Mouse (Mus musculus) stomach, postnatal 0 days (tissue): ENCODE results near the gene Hs3st3b1. TPM values are rescaled to one million over a fixed set of nuclear protein-coding genes. Genes with fewer than 3 reads are reported as not detected.
A peak's percentile ranks its signal among the peaks of the same experiment; 100 is the strongest.

Experiments used
- ATAC-seq: fragments of 200-750 bp; cut with Nextera tagmentation; 2 replicates; pipeline ENCODE4 v1.8.0; 2017; ENCODE audit not compliant: low FRiP score, low TSS enrichment
- DNase-seq: peaks from one replicate; pipeline ENCODE4 v3.0.0-alpha.2; 2016; ENCODE audit warnings: low spot score
- H3K27ac ChIP-seq: fragments of 300-500 bp; sonication (generic); replicated peaks from 2 replicates; pipeline ENCODE4 v1.5.1; 2014; ENCODE audit warnings: mild to moderate bottlenecking, control low read depth
- H3K27me3 ChIP-seq: fragments of 300-500 bp; sonication (generic); 2 replicates; pipeline ENCODE4 v1.6.1; 2014; ENCODE audit warnings: low read length; ENCODE audit not compliant: control insufficient read depth, insufficient read depth
- H3K36me3 ChIP-seq: fragments of 300-500 bp; sonication (generic); 2 replicates; pipeline ENCODE4 v1.6.1; 2014; ENCODE audit warnings: low read length, mixed read lengths; ENCODE audit not compliant: control insufficient read depth, insufficient read depth
- H3K4me1 ChIP-seq: fragments of 300-500 bp; sonication (generic); replicated peaks from 2 replicates; pipeline ENCODE4 v1.6.1; 2014; ENCODE audit warnings: antibody characterized with exemption; ENCODE audit not compliant: control insufficient read depth, insufficient read depth
- H3K4me2 ChIP-seq: fragments of 300-500 bp; sonication (generic); replicated peaks from 2 replicates; pipeline ENCODE4 v1.6.1; 2014; ENCODE audit warnings: low read depth, mild to moderate bottlenecking, control low read depth, moderate library complexity
- H3K4me3 ChIP-seq: fragments of 300-500 bp; sonication (generic); 2 replicates; pipeline ENCODE4 v1.5.1; 2014; ENCODE audit warnings: low read depth, low read length, control low read depth
- H3K9ac ChIP-seq: fragments of 300-500 bp; sonication (generic); 2 replicates; pipeline ENCODE4 v1.6.1; 2014; ENCODE audit warnings: mild to moderate bottlenecking, low read length, control low read depth, mixed read lengths
- H3K9me3 ChIP-seq: fragments of 300-500 bp; sonication (generic); 2 replicates; pipeline ENCODE4 v1.6.1; 2016; ENCODE audit warnings: low read length; ENCODE audit not compliant: control insufficient read depth
- CTCF ChIP-seq: IDR thresholded peaks from 2 replicates; pipeline ENCODE4 v1.5.1; 2016; ENCODE audit warnings: antibody characterized with exemption, low read depth, mild to moderate bottlenecking, moderate library complexity
- EP300 ChIP-seq: optimal IDR thresholded peaks from 2 replicates; pipeline ENCODE3; 2016; ENCODE audit warnings: antibody characterized with exemption
- WGBS: fragments of 180-500 bp; shearing (Covaris S2); extraction: QIAGEN DNeasy Blood & Tissue Kit; methylation state at CpG from one replicate; pipeline ENCODE4 v1.1.7; 2014; 5-methylcytosine and 5-hydroxymethylcytosine counted together
- polyA plus RNA-seq: library from polyadenylated mRNA; unstranded; fragments of >200 nt; fragmentation: Nextera tagmentation; extraction: Ambion mirVana; gene quantifications from 2 replicates; pipeline ENCODE4 v1.2.1, GENCODE M21; 2015

Gene Hs3st3b1
- polyA plus RNA-seq, 1 experiment from 2014 or later = 6.9 TPM

GRCm38 (mm10) chr11:63967641-63968387, 45.7 kb upstream of the Hs3st3b1 start:
- TF ChIP-seq EP300 = no peak
- TF ChIP-seq CTCF = no peak
- Histone ChIP-seq H3K27ac (no peak overlapping the region), H3K4me1 (no peaks in the 10 kb centered on the region; the same call in 1 of the 2 replicates), H3K36me3 (no peaks in the 10 kb centered on the region), H3K27me3 (no peaks in the 10 kb centered on the region), H3K4me2 (no peak overlapping the region), H3K9ac (no peak overlapping the region), H3K4me3 (no peak overlapping the region), H3K9me3 (no peaks in the 10 kb centered on the region)
- 65% methylated on average over 9 of the region's 9 CpGs for WGBS
- DNase-seq (no peak), ATAC-seq (no peak)

- Histone ChIP-seq H3K4me3 (no peak overlapping the region), H3K4me2 (no peak overlapping the region), H3K27me3 (no peaks in the 10 kb centered on the region), H3K36me3 (no peaks in the 10 kb centered on the region), H3K27ac (no peak overlapping the region), H3K9ac (no peak overlapping the region), H3K4me1 (no peaks in the 10 kb centered on the region; the same call in 1 of the 2 replicates), H3K9me3 (no peaks in the 10 kb centered on the region)
- DNase-seq (no peak), ATAC-seq (no peak)
- TF ChIP-seq CTCF = no peak
- WGBS = 56% methylated on average over 5 of the region's 5 CpGs
These were observed 43.3 kb upstream of the Hs3st3b1 start for GRCm38 (mm10) chr11:63965437-63965836.

GRCm38 (mm10) chr11:63957207-63957606, 35.1 kb upstream of the Hs3st3b1 start:
- peak; percentile 76 for DNase-seq
- H3K9me3 ChIP-seq = no peaks in the 10 kb centered on the region

GRCm38 (mm10) chr11:63956748-63957147, 34.7 kb upstream of the Hs3st3b1 start:
- no peaks in the 10 kb centered on the region for H3K27me3 ChIP-seq
- H3K9ac ChIP-seq = peak overlapping the region; percentile 23
- peaks cover 3% of the 10 kb centered on the region; the same call in 1 of the 2 replicates for H3K4me1 ChIP-seq
- H3K27ac ChIP-seq = peak overlapping the region; percentile 78
- DNase-seq = peak; percentile 50
- no peak for TF ChIP-seq EP300
- no peak for TF ChIP-seq CTCF
- ATAC-seq = peak; percentile 53
- no peak overlapping the region for H3K4me3 ChIP-seq
- H3K9me3 ChIP-seq = no peaks in the 10 kb centered on the region
- no peak overlapping the region for H3K4me2 ChIP-seq
- 37% methylated on average over 7 of the region's 7 CpGs for WGBS
- no peaks in the 10 kb centered on the region for H3K36me3 ChIP-seq

More at GRCm38 (mm10) chr11:63957207-63957606, 35.1 kb upstream of the Hs3st3b1 start:
- H3K36me3 ChIP-seq = no peaks in the 10 kb centered on the region
- WGBS = 45% methylated on average over 4 of the region's 4 CpGs
- peaks cover 1% of the 10 kb centered on the region; the same call in 1 of the 2 replicates for H3K4me1 ChIP-seq
- peak overlapping the region; percentile 78 for H3K27ac ChIP-seq
- H3K9ac ChIP-seq = no peak overlapping the region; the same call in 1 of the 2 replicates
- H3K27me3 ChIP-seq = no peaks in the 10 kb centered on the region
- peak; percentile 91 for ATAC-seq
- peak; percentile 77 for TF ChIP-seq CTCF
- TF ChIP-seq EP300 = no peak
- no peak overlapping the region for H3K4me3 ChIP-seq
- H3K4me2 ChIP-seq = no peak overlapping the region

GRCm38 (mm10) chr11:63953887-63954286, 31.8 kb upstream of the Hs3st3b1 start:
- DNase-seq = no peak
- Histone ChIP-seq H3K9me3 (no peaks in the 10 kb centered on the region), H3K27ac (no peak overlapping the region), H3K4me3 (no peak overlapping the region), H3K4me2 (no peak overlapping the region), H3K4me1 (peaks cover 3% of the 10 kb centered on the region; the same call in 1 of the 2 replicates), H3K36me3 (no peaks in the 10 kb centered on the region), H3K27me3 (no peaks in the 10 kb centered on the region), H3K9ac (no peak overlapping the region)
- 87% methylated on average over 2 of the region's 2 CpGs for WGBS
- ATAC-seq = no peak
- no peak for TF ChIP-seq EP300
- TF ChIP-seq CTCF = no peak

GRCm38 (mm10) chr11:63952743-63953191, 30.7 kb upstream of the Hs3st3b1 start:
- DNase-seq (no peak), ATAC-seq (no peak)
- Histone ChIP-seq H3K27me3 (no peaks in the 10 kb centered on the region), H3K9ac (no peak overlapping the region), H3K9me3 (no peaks in the 10 kb centered on the region), H3K4me3 (no peak overlapping the region), H3K36me3 (no peaks in the 10 kb centered on the region), H3K4me2 (no peak overlapping the region; the same call in 1 of the 2 replicates), H3K27ac (no peak overlapping the region), H3K4me1 (peaks cover 3% of the 10 kb centered on the region; the same call in 1 of the 2 replicates)
- TF ChIP-seq CTCF (no peak), EP300 (no peak)
- WGBS = 56% methylated on average over 4 of the region's 4 CpGs
